In the genomic region with DNA sequence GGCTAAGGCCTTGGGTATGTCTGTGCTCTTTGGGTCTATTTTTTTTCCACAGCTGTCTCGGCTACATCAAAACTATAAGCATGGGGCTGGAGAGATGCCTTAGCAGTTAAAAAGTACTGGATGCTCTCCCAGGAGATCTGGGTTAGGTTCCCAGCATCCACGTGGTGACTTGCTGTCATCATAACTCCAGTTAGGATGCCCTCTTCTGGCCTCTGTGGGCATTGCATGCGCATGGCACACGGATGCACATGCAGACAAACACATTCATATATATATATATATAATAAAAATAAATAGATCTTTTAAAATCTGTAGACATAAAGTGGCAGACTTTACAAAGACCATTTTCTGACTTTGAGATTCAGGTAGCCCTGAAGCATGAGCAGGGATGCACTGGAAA, we compare ENCODE assay signal across 11 mouse cellular contexts.
A peak's percentile ranks its signal among the peaks of the same experiment; 100 is the strongest.
DNase-seq lines count a peak whose midpoint lies in the region; ATAC-seq and TF ChIP-seq lines count a peak whose summit lies in the region.
"Had no signal": no experiment of that assay in that cellular context is flagged by ENCODE, and none has a peak within 500 bp of the region (broad histone marks: within the 10 kb centered on the region; RNA-seq: fewer than 3 reads in every experiment).

No protein-coding gene starts in this region.

- no peaks in the 10 kb centered on the region for H3K9me3 ChIP-seq in hindbrain, embryonic 13.5 days
- H3K9me3 ChIP-seq in hindbrain, embryonic 12.5 days (replicated peaks), result no peaks in the 10 kb centered on the region
- H3K9me3 ChIP-seq in midbrain, postnatal 0 days (ENCODE audit: low read length), result no peaks in the 10 kb centered on the region
- no peaks in the 10 kb centered on the region for H3K9me3 ChIP-seq in midbrain, embryonic 10.5 days (replicated peaks)
- H3K9me3 ChIP-seq: forebrain, embryonic 10.5 days had no signal

- TF ChIP-seq POLR2A in bone marrow, adult 2 months (IDR thresholded peaks at IDR 0.05; ENCODE audit: borderline replicate concordance, control insufficient read depth, low read depth, low read length), result no peak

- no peak overlapping the region for H3K4me3 ChIP-seq in hindbrain, embryonic 13.5 days
- no peak overlapping the region for H3K4me3 ChIP-seq in hindbrain, embryonic 12.5 days
- H3K4me3 ChIP-seq in midbrain, postnatal 0 days (ENCODE audit: low read depth, low read length), result no peak overlapping the region
- H3K4me3 ChIP-seq in midbrain, embryonic 10.5 days, result no peak overlapping the region
- H3K4me3 ChIP-seq in bone marrow, adult 2 months (replicated peaks; ENCODE audit: control insufficient read depth, low read depth, low read length), result no peak overlapping the region
- H3K4me3 ChIP-seq: forebrain, embryonic 10.5 days had no signal

- H3K36me3 ChIP-seq in hindbrain, embryonic 13.5 days, result peaks cover 15% of the 10 kb centered on the region
- peaks cover 16% of the 10 kb centered on the region for H3K36me3 ChIP-seq in hindbrain, embryonic 12.5 days
- H3K36me3 ChIP-seq in midbrain, postnatal 0 days (ENCODE audit: insufficient read depth, low read length), result no peaks in the 10 kb centered on the region
- H3K36me3 ChIP-seq in midbrain, embryonic 10.5 days, result peaks cover 24% of the 10 kb centered on the region

- H3K27ac ChIP-seq in hindbrain, embryonic 13.5 days, result peak overlapping the region; percentile 46; the same call in 1 of the 2 replicates
- no peak overlapping the region for H3K27ac ChIP-seq in hindbrain, embryonic 12.5 days
- H3K27ac ChIP-seq in midbrain, postnatal 0 days (ENCODE audit: low read depth, low read length), result no peak overlapping the region
- H3K27ac ChIP-seq in midbrain, embryonic 10.5 days (replicated peaks), result no peak overlapping the region
- no peak overlapping the region for H3K27ac ChIP-seq in bone marrow, adult 2 months (ENCODE audit: control insufficient read depth, insufficient read depth, low read depth, low read length, poor library complexity)
- H3K27ac ChIP-seq: forebrain, embryonic 10.5 days had no signal

- H3K4me2 ChIP-seq in hindbrain, embryonic 13.5 days, result no peak overlapping the region
- H3K4me2 ChIP-seq in hindbrain, embryonic 12.5 days (replicated peaks), result no peak overlapping the region
- no peak overlapping the region for H3K4me2 ChIP-seq in midbrain, postnatal 0 days (ENCODE audit: low read depth, low read length, poor library complexity, severe bottlenecking)

- no peaks in the 10 kb centered on the region for H3K27me3 ChIP-seq in hindbrain, embryonic 13.5 days
- H3K27me3 ChIP-seq in hindbrain, embryonic 12.5 days, result no peaks in the 10 kb centered on the region
- no peaks in the 10 kb centered on the region for H3K27me3 ChIP-seq in midbrain, postnatal 0 days (ENCODE audit: insufficient read depth, low read length)
- H3K27me3 ChIP-seq in midbrain, embryonic 10.5 days (ENCODE audit: low read depth, poor library complexity, severe bottlenecking), result no peaks in the 10 kb centered on the region

- peak; percentile 26; the same call in 1 of the 2 replicates for TF ChIP-seq CTCF in midbrain, postnatal 0 days (IDR thresholded peaks at IDR 0.05)
- peak; percentile 33; the same call in 1 of the 2 replicates for TF ChIP-seq CTCF in bone marrow, adult 2 months (IDR thresholded peaks at IDR 0.05; ENCODE audit: control insufficient read depth, insufficient read depth, low read length)

- ATAC-seq in hindbrain, embryonic 13.5 days (ENCODE audit: low FRiP score), result no peak
- no peak for ATAC-seq in hindbrain, embryonic 12.5 days (ENCODE audit: low FRiP score)
- ATAC-seq in midbrain, postnatal 0 days (ENCODE audit: low FRiP score), result no peak

- H3K9ac ChIP-seq in hindbrain, embryonic 13.5 days, result no peak overlapping the region
- H3K9ac ChIP-seq in hindbrain, embryonic 12.5 days, result no peak overlapping the region
- no peak overlapping the region for H3K9ac ChIP-seq in midbrain, postnatal 0 days (replicated peaks; ENCODE audit: low read length, poor library complexity, severe bottlenecking)

- DNase-seq in midbrain, postnatal 0 days (ENCODE audit: low spot score), result no peak
- DNase-seq in midbrain, embryonic 10.5 days (ENCODE audit: low spot score), result no peak
- DNase-seq in thymus, postnatal 25 days, result peak; percentile 38
- DNase-seq in frontal cortex, postnatal 36 days (ENCODE audit: low spot score in 2 of 2), result no peak
- DNase-seq: gastrocnemius, postnatal 14 days; heart, postnatal 14 days; kidney, postnatal 14 days had no signal

- H3K4me1 ChIP-seq in hindbrain, embryonic 13.5 days (replicated peaks), result peaks cover 18% of the 10 kb centered on the region
- H3K4me1 ChIP-seq in hindbrain, embryonic 12.5 days, result peaks cover 5% of the 10 kb centered on the region
- H3K4me1 ChIP-seq in midbrain, postnatal 0 days (ENCODE audit: insufficient read depth, low read length), result no peaks in the 10 kb centered on the region
- H3K4me1 ChIP-seq in midbrain, embryonic 10.5 days, result peaks cover 8% of the 10 kb centered on the region
- H3K4me1 ChIP-seq in bone marrow, adult 2 months (ENCODE audit: control insufficient read depth, insufficient read depth, low read length), result no peaks in the 10 kb centered on the region

- 74% methylated on average over 4 of the region's 4 CpGs for WGBS in hindbrain, embryonic 13.5 days
- 74% methylated on average over 4 of the region's 4 CpGs for WGBS in hindbrain, embryonic 12.5 days
- 73% methylated on average over 4 of the region's 4 CpGs for WGBS in midbrain, postnatal 0 days
- whole genome bisulfite sequencing in midbrain, embryonic 10.5 days, result 67% methylated on average over 4 of the region's 4 CpGs
- 67% methylated on average over 4 of the region's 4 CpGs for WGBS in bone marrow, adult 2 months
